Mouse (Mus musculus) ovary, postnatal 10 days (tissue): ENCODE measurements around the gene Pomt1.
A peak's percentile ranks its signal among the peaks of the same experiment; 100 is the strongest.

Source experiments
- DNase-seq: peaks from one replicate; pipeline ENCODE4 v3.0.0; 2022; ENCODE audit warnings: low spot score

The Pomt1 gene

DNA sequence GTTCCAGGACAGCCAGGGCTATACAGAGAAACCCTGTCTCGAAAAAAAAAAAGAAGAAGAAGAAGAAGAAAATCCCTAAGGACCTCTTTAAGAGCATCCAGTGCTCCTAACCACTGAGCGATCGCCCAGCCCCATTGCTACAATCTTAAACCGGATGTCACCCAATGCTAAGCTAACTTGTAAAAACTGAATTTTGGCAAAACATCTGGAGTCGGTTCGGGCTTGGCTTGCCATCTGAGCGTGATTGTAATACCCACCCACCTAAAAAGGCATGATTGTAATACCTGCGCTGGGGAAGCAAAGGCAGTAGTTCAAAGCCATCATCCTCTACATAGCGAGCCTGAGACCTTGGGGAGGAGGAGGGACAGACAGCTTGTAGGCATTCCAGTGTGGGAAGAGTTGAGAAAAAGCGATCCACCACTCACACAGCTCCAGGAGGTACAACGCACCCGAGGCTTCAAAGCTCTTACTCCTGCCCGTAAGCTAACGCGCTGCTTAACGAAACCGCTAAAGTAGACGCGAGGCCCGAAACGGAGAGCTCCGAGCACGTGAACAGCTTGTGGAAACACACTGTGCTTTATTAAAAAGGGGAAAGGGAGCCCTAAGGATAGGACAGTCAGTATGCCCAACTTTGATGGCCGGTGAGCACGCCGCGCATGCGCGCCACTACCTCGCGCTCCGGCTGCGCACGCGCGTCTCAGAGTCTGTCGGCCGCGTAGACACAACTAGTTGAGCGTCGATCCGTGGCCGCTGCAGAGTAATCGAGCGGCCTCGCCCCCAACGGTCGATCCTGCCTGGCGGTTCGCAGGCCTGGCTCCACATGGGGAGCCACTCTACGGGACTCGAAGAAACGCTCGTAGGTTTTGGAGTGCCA is at the start of gene Pomt1:
TSS of gene Pomt1 (plus strand) at position 705 of the 874 bp plus-strand sequence.
- DNase-seq, result peak; percentile 80

DNA sequence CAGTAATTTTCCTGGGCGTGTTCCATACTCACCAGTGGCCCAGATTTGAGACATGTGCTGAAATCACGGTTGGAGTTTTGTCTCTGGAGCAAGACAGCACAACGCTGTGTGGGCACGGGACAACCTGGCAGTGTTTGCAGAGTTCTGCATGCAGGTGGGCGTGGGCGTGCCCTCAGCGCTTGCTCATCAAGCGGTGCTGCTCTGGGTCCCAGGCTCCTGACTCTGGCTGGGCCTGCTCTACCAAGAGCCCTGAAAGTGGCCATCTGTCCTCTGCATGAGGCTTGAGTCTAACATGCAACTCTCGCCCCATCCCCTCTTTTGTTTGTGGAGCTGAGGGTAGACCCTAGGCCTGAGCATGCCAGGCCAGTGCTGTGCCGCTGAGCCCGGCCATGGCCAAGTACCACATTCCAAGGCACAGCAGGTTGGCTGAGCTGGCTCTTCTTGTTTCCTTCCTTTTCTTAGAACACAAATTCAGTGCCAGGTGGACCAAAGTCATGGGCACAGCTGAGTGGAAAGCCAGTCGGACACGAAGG is 49.3 kb upstream of the Pomt1 start:
- DNase-seq, result no peak

DNA sequence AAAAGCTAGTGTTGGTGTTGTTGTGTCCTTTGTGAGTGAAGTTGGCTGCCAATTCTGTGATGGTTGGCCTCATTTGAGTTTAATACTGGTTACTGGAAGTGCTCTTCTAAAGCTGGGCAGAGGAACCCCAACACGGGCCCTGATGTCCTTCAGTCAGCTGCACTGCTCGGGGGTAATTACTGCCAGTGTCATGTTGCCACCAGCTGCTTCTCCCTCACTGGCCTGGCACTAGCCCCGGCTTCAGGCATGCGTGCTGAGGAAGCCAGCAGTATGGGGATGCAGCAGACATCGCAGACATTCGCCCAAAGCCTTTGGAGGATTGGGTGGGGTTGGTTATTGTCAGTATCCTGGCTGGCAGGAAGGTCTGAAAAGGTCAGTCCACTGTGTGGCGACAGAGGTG is 48.7 kb upstream of the Pomt1 start:
- DNase-seq, result no peak

DNA sequence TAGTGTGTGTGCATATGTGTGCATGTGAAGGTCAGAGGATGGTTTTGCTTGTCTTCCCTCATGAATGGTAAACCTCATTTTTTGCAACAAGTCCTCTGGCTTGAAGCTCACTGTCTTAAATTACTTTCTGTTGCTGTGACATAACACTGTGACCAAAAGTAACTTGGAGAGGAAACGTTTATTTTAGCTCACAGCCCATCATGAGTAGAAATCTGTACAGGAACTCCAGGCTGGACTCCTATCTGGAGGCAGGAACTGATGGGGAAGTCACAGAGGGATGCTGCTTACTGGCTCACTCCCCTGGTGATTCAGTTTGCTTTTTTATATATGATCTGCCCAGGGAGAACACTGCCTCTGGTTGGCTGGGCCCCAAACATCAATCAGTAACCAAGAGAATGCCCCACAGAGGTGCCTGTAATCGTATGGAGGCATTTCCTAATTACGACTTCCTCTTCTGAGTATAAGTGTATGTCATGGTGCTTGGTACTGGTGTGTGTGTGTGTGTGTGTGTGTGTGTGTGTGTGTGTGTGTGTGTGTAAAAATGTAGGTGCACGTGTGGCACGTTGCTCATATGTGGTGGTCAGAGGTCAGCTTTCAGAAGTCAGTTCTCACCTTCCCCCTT is 47.2 kb upstream of the Pomt1 start:
- no peak for DNase-seq

DNA sequence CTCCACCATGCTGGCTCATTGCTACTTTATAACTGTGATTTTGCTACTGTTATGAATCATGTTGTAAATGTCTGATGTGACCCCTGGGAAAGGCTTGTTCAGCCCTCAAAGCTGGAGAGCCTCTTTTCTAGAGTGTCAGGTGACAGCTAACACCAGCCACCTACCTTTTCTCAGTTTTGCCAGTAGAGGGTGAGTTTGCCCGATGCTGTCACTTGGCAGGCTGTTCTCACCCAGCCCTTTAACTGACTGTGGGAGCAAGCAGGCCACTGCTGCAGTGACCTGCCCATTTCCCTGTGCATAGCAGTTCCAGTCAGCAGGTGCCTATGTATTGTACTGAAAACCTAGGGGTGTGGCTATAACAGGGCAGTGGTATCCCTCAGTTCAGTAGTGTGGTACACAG is 45.8 kb upstream of the Pomt1 start:
- DNase-seq, result no peak

DNA sequence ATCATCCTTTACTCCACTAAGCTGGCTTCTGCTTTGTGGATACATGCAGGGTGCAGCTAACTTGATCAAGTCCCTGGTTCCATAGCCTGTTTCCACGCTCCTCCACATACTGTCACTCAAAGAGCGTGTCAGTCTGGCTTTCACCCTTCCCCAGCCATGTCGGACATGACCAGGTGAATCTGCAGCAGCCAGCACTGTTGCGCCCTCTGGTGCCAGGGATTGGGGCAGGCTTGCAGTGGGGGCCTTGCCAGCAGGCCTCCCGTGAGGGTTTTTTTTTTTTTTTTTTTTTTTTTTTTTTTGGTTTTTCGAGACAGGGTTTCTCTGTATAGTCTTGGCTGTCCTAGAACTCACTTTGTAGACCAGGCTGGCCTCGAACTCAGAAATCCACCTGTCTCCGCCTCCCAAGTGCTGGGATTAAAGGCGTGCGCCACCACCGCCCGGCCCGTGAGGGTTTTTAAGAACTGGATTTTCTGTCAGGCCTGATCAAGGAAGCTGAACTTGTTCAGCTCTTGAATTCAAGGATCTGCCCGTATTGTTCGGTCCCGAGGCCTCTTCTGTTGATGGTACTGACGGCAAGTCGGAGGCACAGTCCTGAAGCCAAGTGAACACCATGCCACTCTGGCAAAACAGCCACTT is 44.4 kb upstream of the Pomt1 start:
- no peak for DNase-seq

DNA sequence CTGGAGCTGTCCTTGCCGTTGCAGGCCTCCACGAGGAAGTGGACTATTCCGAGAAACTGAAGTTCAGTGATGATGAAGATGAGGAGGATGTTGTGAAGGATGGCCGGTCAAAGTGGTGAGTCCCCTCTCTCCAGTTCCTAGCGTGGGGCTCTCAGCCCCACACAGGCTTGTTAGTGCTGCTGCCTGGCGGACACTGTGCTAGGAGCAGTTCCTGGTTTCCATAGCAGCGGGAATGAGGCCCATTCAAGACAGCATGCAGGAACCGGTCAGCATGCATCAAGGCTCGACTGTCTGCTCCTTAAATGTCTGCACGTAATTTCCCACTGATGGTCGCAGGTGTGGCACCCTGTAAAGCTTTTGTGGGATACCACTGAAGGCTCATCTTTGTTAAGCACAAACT is 37.4 kb upstream of the Pomt1 start:
- no peak for DNase-seq

DNA sequence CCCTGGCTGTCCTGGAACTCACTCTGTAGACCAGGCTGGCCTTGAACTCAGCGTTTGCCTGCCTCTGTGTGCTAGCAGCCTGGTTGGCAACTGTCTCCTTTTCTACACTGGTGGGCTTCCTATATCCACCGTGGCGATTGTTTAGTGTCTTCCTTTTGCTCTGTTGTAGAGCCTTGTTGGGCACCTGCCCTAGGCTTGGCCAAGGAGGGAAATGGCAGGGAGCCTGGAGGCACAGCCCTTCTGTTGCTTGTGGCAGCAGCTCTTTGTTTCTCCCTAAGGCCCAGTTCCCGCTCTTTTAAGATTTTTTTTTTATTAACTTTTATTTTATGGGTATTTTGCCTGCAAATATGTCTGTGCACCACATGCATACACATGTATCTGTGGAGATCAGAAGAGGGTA is 36.4 kb upstream of the Pomt1 start:
- no peak for DNase-seq

DNA sequence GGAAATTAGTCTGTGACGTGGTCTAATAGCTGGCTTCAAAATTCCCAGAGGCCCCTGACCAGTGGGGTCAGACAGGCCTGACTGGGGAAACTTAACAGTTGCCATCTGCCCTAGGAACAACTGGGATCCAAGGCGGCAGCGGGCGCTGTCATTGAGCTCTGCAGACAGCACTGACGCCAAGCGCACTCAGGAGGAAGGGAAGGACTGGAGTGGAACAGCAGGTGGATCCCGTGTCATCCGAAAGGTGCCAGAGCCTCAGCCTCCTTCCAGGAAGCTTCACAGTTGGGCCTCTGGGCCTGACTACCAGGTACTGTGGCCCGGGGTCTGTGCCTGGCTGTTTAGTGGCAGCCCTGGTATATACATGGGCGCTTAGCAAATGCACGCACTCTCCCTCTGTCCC is 35.7 kb upstream of the Pomt1 start:
- DNase-seq, result no peak

DNA sequence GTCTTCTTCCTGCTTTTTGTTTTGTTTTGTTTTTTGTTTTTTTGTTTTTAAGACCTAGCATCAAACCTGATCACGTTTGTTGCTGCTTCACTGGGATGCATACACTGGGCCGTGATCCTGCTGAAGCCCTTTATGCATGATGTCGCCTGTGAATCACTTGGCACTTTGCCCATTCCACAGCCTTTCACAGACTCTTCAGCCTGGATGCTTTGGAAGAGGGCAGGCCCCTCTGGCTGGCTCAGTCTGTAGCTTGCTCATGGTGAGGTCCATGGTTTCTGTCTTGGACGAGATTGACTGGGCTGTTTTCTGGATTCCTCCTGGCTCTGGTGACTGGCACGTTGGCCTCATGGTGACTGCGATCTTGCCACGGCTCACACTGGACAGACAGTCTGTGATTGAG is 34.9 kb upstream of the Pomt1 start:
- no peak for DNase-seq

DNA sequence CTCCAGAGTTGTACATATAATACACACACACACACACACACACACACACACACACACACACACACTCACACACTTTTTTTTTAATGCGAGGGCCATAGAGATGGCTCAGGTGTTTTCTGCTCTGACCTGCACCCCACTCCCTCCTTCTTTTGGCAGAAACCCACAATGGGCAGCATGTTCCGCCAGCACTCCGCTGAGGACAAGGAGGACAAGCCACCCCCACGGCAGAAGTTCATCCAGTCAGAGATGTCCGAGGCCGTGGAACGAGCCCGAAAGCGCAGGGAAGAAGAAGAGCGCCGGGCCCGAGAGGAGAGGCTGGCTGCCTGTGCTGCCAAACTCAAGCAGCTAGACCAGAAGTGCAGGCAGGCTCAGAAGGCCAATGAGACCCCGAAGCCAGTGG is 32.5 kb upstream of the Pomt1 start:
- DNase-seq, result no peak

DNA sequence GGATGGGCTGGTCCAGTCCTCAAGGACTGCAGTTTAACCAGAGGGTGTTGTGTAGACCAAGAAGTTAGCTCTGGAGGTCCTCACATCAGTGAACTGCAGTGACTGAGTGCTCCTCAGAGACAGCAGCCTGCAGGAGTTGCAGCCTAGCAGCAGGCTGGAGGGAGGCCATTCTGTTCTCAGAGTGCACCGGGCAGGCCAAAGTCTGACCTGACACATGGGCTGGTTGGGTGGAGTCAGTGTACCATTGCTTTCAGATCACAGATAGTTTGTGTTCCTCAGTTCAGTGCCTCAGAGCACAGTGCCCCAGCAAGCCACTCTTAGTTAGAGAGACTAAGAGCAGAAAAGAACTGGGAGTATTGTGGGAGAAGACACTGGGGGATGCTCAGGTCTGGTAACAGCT is 28.7 kb upstream of the Pomt1 start:
- DNase-seq, result no peak

DNA sequence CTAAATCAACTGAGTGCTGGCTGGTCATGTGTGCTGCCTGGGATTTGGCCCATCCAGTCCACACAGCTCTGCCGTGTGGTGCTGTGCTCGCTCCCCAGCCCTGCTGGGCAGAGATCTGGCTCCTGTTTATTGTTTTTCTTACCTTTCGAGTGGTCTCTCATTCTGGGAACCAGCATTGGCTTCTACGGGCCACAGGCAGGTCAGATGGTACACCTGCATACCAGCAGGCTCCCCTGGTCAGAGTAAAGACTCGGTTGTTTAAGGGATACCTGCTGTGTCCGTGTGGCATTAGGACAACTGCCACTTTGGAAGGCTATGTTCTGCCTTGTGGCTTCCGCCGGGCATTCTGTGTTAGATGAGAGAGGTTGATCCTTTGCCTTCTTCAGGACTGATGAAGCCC is 24.7 kb upstream of the Pomt1 start:
- no peak for DNase-seq

DNA sequence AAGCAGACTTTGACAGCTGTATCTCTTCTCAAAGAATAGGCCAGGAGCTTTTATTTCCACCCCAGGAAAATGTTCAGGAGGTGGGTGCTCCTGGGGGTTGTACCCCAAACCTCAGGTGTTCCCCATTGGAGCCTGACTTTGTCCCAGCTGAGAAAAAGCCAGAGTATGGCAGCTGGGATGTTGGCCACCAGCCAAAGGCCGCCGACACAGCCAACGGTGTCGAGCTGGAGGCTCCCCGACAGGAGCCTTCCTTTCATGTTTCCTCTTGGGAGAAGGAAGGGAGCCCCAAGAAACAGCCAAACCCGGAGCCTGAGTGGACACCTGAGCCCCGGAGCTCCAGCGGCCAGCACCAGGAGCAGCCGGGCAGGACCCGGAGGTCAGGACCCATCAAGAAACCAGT is 23.4 kb upstream of the Pomt1 start:
- DNase-seq, result no peak

DNA sequence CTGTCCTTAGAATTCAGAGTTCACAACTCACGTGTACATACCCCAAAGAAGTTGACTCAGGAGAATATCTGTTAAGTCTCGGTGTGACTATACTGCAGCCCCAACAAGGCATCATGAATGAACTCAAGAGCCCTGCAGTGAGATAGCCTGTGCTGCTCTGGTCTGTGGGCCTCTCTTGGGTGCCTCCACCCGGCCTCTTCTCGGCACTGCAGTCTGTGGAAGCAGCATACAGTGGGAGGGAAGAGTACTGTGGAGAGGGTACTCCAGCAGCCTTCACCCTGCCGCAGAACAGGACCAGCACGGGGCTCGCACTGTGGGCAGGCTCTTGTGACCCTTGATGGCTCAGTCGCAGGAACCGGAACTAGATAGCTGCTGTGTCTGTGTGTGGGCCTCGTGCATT is 20.8 kb upstream of the Pomt1 start:
- DNase-seq, result no peak

DNA sequence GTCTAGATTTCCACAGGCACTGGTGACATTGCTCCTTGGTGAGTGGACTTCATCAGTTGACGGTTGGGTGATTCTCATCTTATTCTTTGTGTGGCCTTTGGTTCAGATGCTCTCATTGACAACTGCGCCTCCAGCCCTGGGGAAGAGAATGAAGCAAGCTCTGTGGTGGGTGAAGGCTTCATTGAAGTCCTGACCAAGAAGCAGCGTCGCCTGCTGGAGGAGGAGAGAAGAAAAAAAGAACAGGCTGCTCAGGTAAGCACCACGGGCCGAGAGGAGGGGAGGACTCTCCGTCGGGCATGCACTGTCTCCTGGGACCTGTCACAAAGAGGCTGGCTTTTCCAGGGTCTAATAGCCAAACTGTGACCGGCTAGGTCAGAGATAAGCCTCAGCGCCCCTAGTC is 19.9 kb upstream of the Pomt1 start:
- no peak for DNase-seq

DNA sequence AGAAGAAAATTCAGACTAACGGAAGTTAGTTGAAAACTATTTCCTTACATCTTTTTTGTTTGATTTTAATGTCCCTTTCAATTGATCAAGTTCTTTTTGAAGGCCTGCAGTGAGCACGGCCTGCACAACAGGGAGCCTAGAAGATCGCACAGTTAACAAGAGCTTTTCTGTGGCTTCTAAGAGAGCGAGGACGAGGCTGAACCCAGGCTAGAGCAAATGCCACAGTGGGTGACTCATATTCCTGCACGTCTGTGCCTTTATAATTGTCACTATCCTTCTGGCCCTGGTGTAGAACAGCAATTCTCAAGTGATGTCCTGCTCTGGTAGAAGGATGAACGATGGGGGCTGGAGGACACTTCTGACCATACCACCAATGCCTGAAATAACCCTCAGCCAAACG is 18.7 kb upstream of the Pomt1 start:
- no peak for DNase-seq

DNA sequence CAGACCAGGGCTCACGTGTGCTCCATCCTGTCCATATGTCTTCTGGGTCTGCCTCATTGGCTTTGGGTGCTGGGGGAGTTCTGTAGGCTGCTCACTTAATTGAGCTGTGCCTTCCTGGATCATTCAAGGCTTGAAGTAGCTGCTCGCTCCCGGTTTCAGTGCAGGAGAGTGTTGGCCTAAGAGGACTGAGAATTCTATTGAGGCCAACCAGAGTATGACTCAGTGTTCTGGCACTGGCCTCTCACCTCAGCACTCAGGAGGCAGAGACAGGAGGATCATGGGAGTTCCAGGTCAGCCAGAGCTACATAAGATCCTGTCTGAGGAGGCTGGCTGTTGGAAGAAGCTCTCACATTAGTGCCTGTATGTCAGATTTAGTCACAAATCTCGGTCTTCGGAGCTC is 18.3 kb upstream of the Pomt1 start:
- DNase-seq, result no peak

DNA sequence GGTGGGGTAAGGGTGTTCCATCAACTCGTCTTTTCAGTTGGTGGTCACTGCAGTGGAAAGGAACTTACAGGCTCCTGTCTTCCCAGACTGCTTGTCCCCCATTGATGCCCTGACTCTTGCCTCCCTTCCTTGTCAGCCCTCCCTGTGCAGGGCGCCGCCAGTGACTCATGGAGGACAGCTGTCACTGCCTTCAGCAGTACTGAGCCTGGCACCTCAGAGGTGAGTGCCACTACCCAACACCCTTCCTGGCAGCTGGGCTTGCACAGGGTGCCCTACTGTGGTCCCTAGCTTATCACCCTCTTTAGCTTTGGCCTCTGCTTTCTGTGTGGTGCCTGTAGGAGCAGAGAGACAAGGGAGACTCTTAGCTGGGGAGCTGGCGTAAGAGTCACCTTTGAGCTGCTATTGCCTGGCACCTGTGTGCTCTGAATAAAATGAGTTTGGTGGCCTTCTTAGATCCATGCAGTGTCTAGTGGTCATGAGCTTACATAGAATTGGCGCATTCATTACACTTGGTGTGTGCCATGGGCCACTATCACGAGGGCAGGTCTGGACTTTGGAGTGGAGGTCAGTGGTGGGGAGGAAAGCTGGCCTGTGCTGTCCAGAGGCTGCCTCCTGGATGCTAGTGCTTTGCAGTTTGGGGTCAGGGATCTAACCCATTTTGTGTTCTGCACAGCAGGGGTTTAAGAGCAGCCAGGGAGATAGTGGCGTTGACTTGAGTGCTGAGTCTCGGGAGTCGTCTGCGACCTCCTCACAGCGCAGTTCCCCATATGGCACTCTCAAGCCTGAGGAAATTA is 17.7 kb upstream of the Pomt1 start:
- DNase-seq, result no peak

DNA sequence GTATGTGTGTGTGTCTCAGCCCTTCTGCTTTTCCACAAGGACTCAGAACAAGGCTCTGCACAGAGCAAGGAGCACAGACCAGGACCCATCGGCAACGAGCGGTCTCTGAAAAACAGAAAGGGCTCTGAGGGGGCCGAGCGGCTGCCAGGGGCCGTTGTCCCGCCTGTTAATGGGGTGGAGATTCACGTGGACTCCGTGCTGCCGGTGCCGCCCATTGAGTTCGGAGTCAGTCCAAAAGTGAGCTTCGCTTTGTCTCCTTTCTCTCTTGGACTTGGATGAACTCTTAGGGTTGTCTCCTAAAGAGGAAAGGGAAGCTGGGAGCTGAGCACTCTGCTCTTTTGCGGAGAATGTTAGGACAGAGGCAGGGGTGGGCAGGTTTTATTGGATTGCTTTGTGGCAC is 16.9 kb upstream of the Pomt1 start:
- DNase-seq, result no peak

DNA sequence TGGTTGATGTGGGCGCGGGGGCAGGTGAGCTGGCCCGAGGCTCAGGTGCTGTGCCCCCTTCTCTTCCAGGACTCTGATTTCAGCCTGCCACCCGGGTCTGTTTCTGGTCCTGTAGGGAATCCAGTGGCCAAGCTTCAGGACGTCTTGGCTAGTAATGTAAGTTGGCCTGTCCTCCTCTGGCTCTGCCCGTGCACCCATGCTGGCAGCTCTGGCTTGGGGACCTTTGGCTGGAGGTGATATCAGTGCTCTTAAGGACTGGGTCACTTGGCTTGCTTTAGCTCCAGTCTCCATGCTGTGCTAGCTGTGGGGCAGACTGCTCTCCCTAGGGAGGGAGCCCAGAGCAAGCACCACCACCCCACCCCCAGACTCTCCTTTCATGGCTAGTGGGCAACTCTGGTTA is 16.4 kb upstream of the Pomt1 start:
- DNase-seq, result no peak

DNA sequence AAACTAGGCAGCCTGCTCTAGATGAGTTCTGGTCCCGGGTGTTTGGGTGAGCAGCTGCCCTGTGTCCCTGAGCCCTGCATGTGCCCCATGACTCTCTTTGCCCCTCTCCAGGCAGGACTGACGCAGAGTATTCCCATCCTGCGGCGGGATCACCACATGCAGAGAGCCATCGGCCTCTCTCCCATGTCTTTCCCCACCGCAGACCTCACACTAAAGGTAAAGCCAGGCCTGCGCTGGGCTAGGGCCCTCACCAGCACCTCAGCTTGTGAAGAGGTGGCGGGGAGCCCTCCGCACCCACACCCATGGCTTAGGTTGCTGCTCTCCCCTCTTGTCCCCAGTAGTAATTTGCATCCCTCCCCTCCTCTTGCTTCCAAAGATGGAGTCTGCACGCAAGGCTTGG is 15.4 kb upstream of the Pomt1 start:
- no peak for DNase-seq
